Comparison of ENCODE assay signal across 14 mouse cellular contexts in genomic region chr4:115855100-115855499, GRCm38 (mm10). TPM values are rescaled to one million over a fixed set of nuclear protein-coding genes. Genes with fewer than 3 reads are reported as not detected.
DNase-seq lines count a peak whose midpoint lies in the region; ATAC-seq and TF ChIP-seq lines count a peak whose summit lies in the region.
"Had no signal": no experiment of that assay in that cellular context is flagged by ENCODE, and none has a peak within 500 bp of the region (broad histone marks: within the 10 kb centered on the region; RNA-seq: fewer than 3 reads in every experiment).

No protein-coding gene starts in this region.

- DNase-seq in left cerebral cortex, postnatal 4 days, result peak; percentile 8
- no peak for DNase-seq in left cerebral cortex, postnatal 14 days (ENCODE audit: low spot score in 2 of 2)
- no peak for DNase-seq in hindbrain, postnatal 0 days (ENCODE audit: low spot score)
- DNase-seq in liver, embryonic 11.5 days (ENCODE audit: low spot score), result no peak
- DNase-seq in B cell, adult 2 months, result no peak
- no peak for DNase-seq in spleen, postnatal 10 days (ENCODE audit: low spot score in 2 of 2)
- DNase-seq: adrenal gland, postnatal 14 days; cerebellum, postnatal 36 days; heart, adult 18-20 months; heart, postnatal 4 days; kidney, adult 8-10 months had no signal

- no peak overlapping the region for H3K4me3 ChIP-seq in hindbrain, postnatal 0 days (ENCODE audit: low read length)
- H3K4me3 ChIP-seq in liver, embryonic 11.5 days (ENCODE audit: low read depth, low read length), result no peak overlapping the region
- H3K4me3 ChIP-seq in midbrain, embryonic 16.5 days (ENCODE audit: low read depth, low read length), result no peak overlapping the region

- TF ChIP-seq CTCF in hindbrain, postnatal 0 days (IDR thresholded peaks at IDR 0.05; ENCODE audit: low read depth), result no peak

- H3K27ac ChIP-seq in hindbrain, postnatal 0 days, result peak overlapping the region; percentile 16; the same call in 1 of the 2 replicates
- H3K27ac ChIP-seq in liver, embryonic 11.5 days (ENCODE audit: low read depth, low read length), result peak overlapping the region; percentile 17; the same call in 1 of the 2 replicates
- H3K27ac ChIP-seq in midbrain, embryonic 16.5 days (ENCODE audit: low read length), result peak overlapping the region; percentile 73

- no peaks in the 10 kb centered on the region for H3K9me3 ChIP-seq in hindbrain, postnatal 0 days (ENCODE audit: low read length)
- no peaks in the 10 kb centered on the region for H3K9me3 ChIP-seq in liver, embryonic 11.5 days (ENCODE audit: control insufficient read depth, low read length)
- no peaks in the 10 kb centered on the region for H3K9me3 ChIP-seq in midbrain, embryonic 16.5 days (replicated peaks; ENCODE audit: control insufficient read depth, low read length, poor library complexity, severe bottlenecking)

- no peak overlapping the region for H3K9ac ChIP-seq in hindbrain, postnatal 0 days (replicated peaks; ENCODE audit: low read length)
- peak overlapping the region; percentile 32 for H3K9ac ChIP-seq in liver, embryonic 11.5 days (ENCODE audit: low read depth, low read length)
- 0 out of 2 replicates have a peak overlapping the region, but pooled peaks have one; percentile 4 for H3K9ac ChIP-seq in midbrain, embryonic 16.5 days (ENCODE audit: low read depth, low read length)

- H3K27me3 ChIP-seq in hindbrain, postnatal 0 days (ENCODE audit: insufficient read depth, low read length), result no peaks in the 10 kb centered on the region
- no peaks in the 10 kb centered on the region for H3K27me3 ChIP-seq in liver, embryonic 11.5 days (replicated peaks; ENCODE audit: control insufficient read depth, insufficient read depth, low read length)
- H3K27me3 ChIP-seq in midbrain, embryonic 16.5 days (ENCODE audit: control insufficient read depth, insufficient read depth, low read depth, low read length), result no peaks in the 10 kb centered on the region

- no peaks in the 10 kb centered on the region for H3K36me3 ChIP-seq in hindbrain, postnatal 0 days (ENCODE audit: insufficient read depth, low read length)
- H3K36me3 ChIP-seq in liver, embryonic 11.5 days (ENCODE audit: control insufficient read depth, insufficient read depth, low read length), result peaks cover 6% of the 10 kb centered on the region; the same call in 1 of the 2 replicates
- H3K36me3 ChIP-seq in midbrain, embryonic 16.5 days (ENCODE audit: control insufficient read depth, insufficient read depth, low read length), result no peaks in the 10 kb centered on the region

- WGBS in hindbrain, postnatal 0 days, result 42% methylated on average over 6 of the region's 6 CpGs
- 20% methylated on average over 6 of the region's 6 CpGs for WGBS in liver, embryonic 11.5 days
- 52% methylated on average over 6 of the region's 6 CpGs for WGBS in midbrain, embryonic 16.5 days

- no peak overlapping the region for H3K4me2 ChIP-seq in hindbrain, postnatal 0 days (ENCODE audit: low read depth, low read length)
- H3K4me2 ChIP-seq in liver, embryonic 11.5 days, result peak overlapping the region; percentile 18
- H3K4me2 ChIP-seq in midbrain, embryonic 16.5 days (ENCODE audit: low read length), result no peak overlapping the region

- intact Hi-C loops in left cerebral cortex, postnatal 4 days (cut with DNase I), result no loop called here
- intact Hi-C loops in left cerebral cortex, postnatal 14 days (cut with DNase I), result no loop called here

- ATAC-seq in hindbrain, postnatal 0 days, result no peak
- ATAC-seq in liver, embryonic 11.5 days (replicated peaks; ENCODE audit: low FRiP score), result peak; percentile 21; the same call in 1 of the 2 replicates
- ATAC-seq in midbrain, embryonic 16.5 days, result no peak

- peaks cover 12% of the 10 kb centered on the region for H3K4me1 ChIP-seq in hindbrain, postnatal 0 days (ENCODE audit: insufficient read depth, low read length)
- peaks cover 49% of the 10 kb centered on the region for H3K4me1 ChIP-seq in liver, embryonic 11.5 days (replicated peaks; ENCODE audit: control insufficient read depth, insufficient read depth, low read length)
- peaks cover 22% of the 10 kb centered on the region for H3K4me1 ChIP-seq in midbrain, embryonic 16.5 days (ENCODE audit: control insufficient read depth, insufficient read depth, low read length)

RNA-seq across cellular contexts. Expression of gene Mknk1, which starts 16.1 kb away (rescaled TPM):
- 10 to 100 TPM; 28.8 to 29.8 TPM for total RNA-seq in left cerebral cortex, postnatal 4 days (2021)
- total RNA-seq in left cerebral cortex, postnatal 14 days (2021), result 10 to 100 TPM; 40.0 to 45.7 TPM
- total RNA-seq in hindbrain, postnatal 0 days (2014; rRNA removed), result 18.4 and 23.2 TPM in 2 replicates
- 22.0 and 24.5 TPM in 2 replicates for polyA plus RNA-seq in hindbrain, postnatal 0 days (2015; fragmentation: Nextera tagmentation; extraction: Ambion mirVana)
- 43.8 and 46.9 TPM in 2 replicates for polyA plus RNA-seq in liver, embryonic 11.5 days (2014; fragmentation: Nextera tagmentation; extraction: Ambion mirVana)
- 22.3 and 24.5 TPM in 2 replicates for polyA plus RNA-seq in midbrain, embryonic 16.5 days (2015; fragmentation: Nextera tagmentation; extraction: Ambion mirVana)

RNA-seq across cellular contexts. Expression of gene Mob3c, which starts 27.2 kb away (rescaled TPM):
- 1 to 10 TPM; 3.9 TPM for total RNA-seq in left cerebral cortex, postnatal 4 days (2021)
- total RNA-seq in left cerebral cortex, postnatal 14 days (2021), result 1 to 10 TPM; 3.1 TPM
- 2.9 and 4.4 TPM in 2 replicates for total RNA-seq in hindbrain, postnatal 0 days (2014; rRNA removed)
- 4.1 and 4.3 TPM in 2 replicates for polyA plus RNA-seq in hindbrain, postnatal 0 days (2015; fragmentation: Nextera tagmentation; extraction: Ambion mirVana)
- polyA plus RNA-seq in liver, embryonic 11.5 days (2014; fragmentation: Nextera tagmentation; extraction: Ambion mirVana), result 9.7 and 9.8 TPM in 2 replicates
- polyA plus RNA-seq in midbrain, embryonic 16.5 days (2015; fragmentation: Nextera tagmentation; extraction: Ambion mirVana), result 5.0 and 6.2 TPM in 2 replicates

RNA-seq across cellular contexts. Expression of gene Kncn, which starts 29.1 kb away (rescaled TPM):
- total RNA-seq in left cerebral cortex, postnatal 4 days (2021), result under 1 TPM in 1 of 2 experiments, not detected in 1; 0.32 TPM
- total RNA-seq in left cerebral cortex, postnatal 14 days (2021), result under 1 TPM; 0.17 to 0.64 TPM
- total RNA-seq in hindbrain, postnatal 0 days (2014; rRNA removed), result 0.14 TPM in 1 of 2 replicates, not detected in the other
- 0.10 and 0.29 TPM in 2 replicates for polyA plus RNA-seq in hindbrain, postnatal 0 days (2015; fragmentation: Nextera tagmentation; extraction: Ambion mirVana)
- polyA plus RNA-seq in liver, embryonic 11.5 days (2014; fragmentation: Nextera tagmentation; extraction: Ambion mirVana), result not detected in 2 replicates
- polyA plus RNA-seq in midbrain, embryonic 16.5 days (2015; fragmentation: Nextera tagmentation; extraction: Ambion mirVana), result 0.18 TPM in 1 of 2 replicates, not detected in the other
- total RNA-seq: adrenal gland, postnatal 14 days; heart, adult 18-20 months; heart, postnatal 4 days had no signal
- polyA plus RNA-seq: spleen, adult 2 months had no signal

RNA-seq across cellular contexts. Expression of gene 6430628N08Rik, which starts 35.4 kb away (rescaled TPM):
- under 1 TPM; 0.24 to 0.36 TPM for total RNA-seq in left cerebral cortex, postnatal 4 days (2021)
- under 1 TPM in 1 of 2 experiments, not detected in 1; 0.21 TPM for total RNA-seq in left cerebral cortex, postnatal 14 days (2021)
- total RNA-seq in hindbrain, postnatal 0 days (2014; rRNA removed), result 0.16 and 0.18 TPM in 2 replicates
- polyA plus RNA-seq in hindbrain, postnatal 0 days (2015; fragmentation: Nextera tagmentation; extraction: Ambion mirVana), result 0.49 and 0.58 TPM in 2 replicates
- not detected in 2 replicates for polyA plus RNA-seq in liver, embryonic 11.5 days (2014; fragmentation: Nextera tagmentation; extraction: Ambion mirVana)
- polyA plus RNA-seq in midbrain, embryonic 16.5 days (2015; fragmentation: Nextera tagmentation; extraction: Ambion mirVana), result 0.48 and 0.55 TPM in 2 replicates
- total RNA-seq: adrenal gland, postnatal 14 days; heart, adult 18-20 months; heart, postnatal 4 days had no signal
- polyA plus RNA-seq: erythroblast, embryonic 14.5 days; spleen, adult 2 months had no signal

Comparison
In these comparisons a context has a peak if more than half of its experiments do, and no peak if none do; other contexts are left out.
1. H3K27ac ChIP-seq: peak in every context shown above with its lines; median percentile 73 in midbrain, embryonic 16.5 days; 17 in liver, embryonic 11.5 days; 16 in hindbrain, postnatal 0 days.